ENCODE assay signal across 15 mouse cellular contexts in the genomic region with DNA sequence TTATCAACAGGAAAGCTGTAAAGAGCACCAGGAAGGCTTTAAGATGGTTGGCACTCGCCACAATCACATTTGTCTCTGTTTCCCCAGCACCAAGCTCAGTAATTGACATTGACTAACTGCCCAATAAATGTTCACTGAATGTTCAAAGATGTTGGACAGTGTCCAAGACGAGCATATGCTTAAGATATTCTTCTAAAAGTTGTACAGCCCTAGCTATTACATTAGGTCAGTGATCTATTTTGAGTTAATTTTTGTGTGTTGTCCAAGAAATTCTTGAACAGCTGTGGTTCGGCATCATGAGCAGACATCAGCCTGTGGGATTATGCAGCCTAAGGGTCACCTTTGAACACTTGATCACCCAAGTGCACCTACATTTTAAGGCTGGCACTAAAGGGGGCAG.
DNase-seq lines count a peak whose midpoint lies in the region; ATAC-seq lines count a peak whose summit lies in the region.
"Had no signal": no experiment of that assay in that cellular context is flagged by ENCODE, and none has a peak within 500 bp of the region (broad histone marks: within the 10 kb centered on the region; RNA-seq: fewer than 3 reads in every experiment).

No protein-coding gene starts in this region.

- H3K36me3 ChIP-seq in heart, embryonic 11.5 days (ENCODE audit: control insufficient read depth, insufficient read depth, low read length) = no peaks in the 10 kb centered on the region
- peaks cover 22% of the 10 kb centered on the region for H3K36me3 ChIP-seq in kidney, embryonic 16.5 days (ENCODE audit: insufficient read depth, low read length)
- no peaks in the 10 kb centered on the region for H3K36me3 ChIP-seq in intestine, embryonic 15.5 days
- H3K36me3 ChIP-seq: embryonic facial prominence, embryonic 15.5 days; forebrain, embryonic 12.5 days; liver, embryonic 15.5 days had no signal

- no peak overlapping the region for H3K4me2 ChIP-seq in heart, embryonic 11.5 days
- H3K4me2 ChIP-seq in kidney, embryonic 16.5 days (replicated peaks; ENCODE audit: low read depth, low read length) = no peak overlapping the region
- no peak overlapping the region for H3K4me2 ChIP-seq in intestine, embryonic 15.5 days (replicated peaks)
- H3K4me2 ChIP-seq: embryonic facial prominence, embryonic 15.5 days; forebrain, embryonic 12.5 days; liver, embryonic 15.5 days had no signal

- WGBS in heart, embryonic 11.5 days (ENCODE audit: insufficient replicate concordance) = 62% methylated on average over 3 of the region's 3 CpGs
- 40% methylated on average over 3 of the region's 3 CpGs for WGBS in kidney, embryonic 16.5 days
- WGBS in intestine, embryonic 15.5 days = 32% methylated on average over 3 of the region's 3 CpGs

- peak; percentile 52 to 66 for DNase-seq in heart, adult 18-20 months
- no peak for DNase-seq in kidney, adult 8-10 months
- peak; percentile 34 for DNase-seq in NIH3T3 (ENCODE audit: low read depth)
- no peak for DNase-seq in left cerebral cortex, postnatal 10 days (ENCODE audit: extremely low spot score in 1 of 2, low spot score in 2 of 2)
- no peak for DNase-seq in ovary, postnatal 10 days (ENCODE audit: low spot score)
- DNase-seq: cerebellum, adult 2 months; kidney, postnatal 36 days; right cerebral cortex, postnatal 14 days had no signal

- ATAC-seq in heart, embryonic 11.5 days (replicated peaks; ENCODE audit: insufficient number of reproducible peaks, low FRiP score, low TSS enrichment) = no peak
- no peak for ATAC-seq in kidney, embryonic 16.5 days (ENCODE audit: low FRiP score, low TSS enrichment)
- ATAC-seq in intestine, embryonic 15.5 days = 0 out of 2 replicates have a peak, but pooled peaks have one; percentile 29
- ATAC-seq: midbrain, embryonic 16.5 days had no signal

- no peak overlapping the region for H3K27ac ChIP-seq in heart, embryonic 11.5 days (ENCODE audit: low read depth, low read length)
- peak overlapping the region; percentile 65; the same call in 1 of the 2 replicates for H3K27ac ChIP-seq in kidney, embryonic 16.5 days (ENCODE audit: low read length)
- 0 out of 2 replicates have a peak overlapping the region, but pooled peaks have one; percentile 13 for H3K27ac ChIP-seq in intestine, embryonic 15.5 days
- H3K27ac ChIP-seq: forebrain, embryonic 12.5 days; liver, embryonic 15.5 days had no signal

- no peaks in the 10 kb centered on the region for H3K27me3 ChIP-seq in heart, embryonic 11.5 days (ENCODE audit: control insufficient read depth, insufficient read depth, low read length)
- H3K27me3 ChIP-seq in kidney, embryonic 16.5 days (ENCODE audit: insufficient read depth, low read length) = no peaks in the 10 kb centered on the region
- H3K27me3 ChIP-seq in intestine, embryonic 15.5 days (replicated peaks) = no peaks in the 10 kb centered on the region
- H3K27me3 ChIP-seq: embryonic facial prominence, embryonic 15.5 days; forebrain, embryonic 12.5 days; liver, embryonic 15.5 days had no signal

- H3K4me1 ChIP-seq in heart, embryonic 11.5 days (ENCODE audit: control insufficient read depth, insufficient read depth, low read length) = no peaks in the 10 kb centered on the region
- H3K4me1 ChIP-seq in kidney, embryonic 16.5 days (ENCODE audit: insufficient read depth, low read length) = peaks cover 10% of the 10 kb centered on the region; the same call in 1 of the 2 replicates
- H3K4me1 ChIP-seq in intestine, embryonic 15.5 days (replicated peaks) = peaks cover 23% of the 10 kb centered on the region; the same call in 1 of the 2 replicates
- H3K4me1 ChIP-seq: forebrain, embryonic 12.5 days had no signal

- no peak overlapping the region for H3K9ac ChIP-seq in heart, embryonic 11.5 days (ENCODE audit: low read depth, low read length)
- H3K9ac ChIP-seq in kidney, embryonic 16.5 days (replicated peaks; ENCODE audit: low read length) = no peak overlapping the region
- no peak overlapping the region for H3K9ac ChIP-seq in intestine, embryonic 15.5 days
- H3K9ac ChIP-seq: embryonic facial prominence, embryonic 15.5 days; forebrain, embryonic 12.5 days; liver, embryonic 15.5 days had no signal

- H3K9me3 ChIP-seq in heart, embryonic 11.5 days (replicated peaks; ENCODE audit: control insufficient read depth, low read length) = no peaks in the 10 kb centered on the region
- no peaks in the 10 kb centered on the region; the same call in 1 of the 2 replicates for H3K9me3 ChIP-seq in kidney, embryonic 16.5 days (ENCODE audit: low read length)
- no peaks in the 10 kb centered on the region for H3K9me3 ChIP-seq in intestine, embryonic 15.5 days
- H3K9me3 ChIP-seq: embryonic facial prominence, embryonic 15.5 days; forebrain, embryonic 12.5 days; liver, embryonic 15.5 days had no signal

- no peak overlapping the region for H3K4me3 ChIP-seq in heart, embryonic 11.5 days (ENCODE audit: low read depth, low read length)
- H3K4me3 ChIP-seq in kidney, embryonic 16.5 days (ENCODE audit: low read length) = no peak overlapping the region
- H3K4me3 ChIP-seq in intestine, embryonic 15.5 days (replicated peaks) = no peak overlapping the region
- H3K4me3 ChIP-seq: embryonic facial prominence, embryonic 15.5 days; forebrain, embryonic 12.5 days; liver, embryonic 15.5 days had no signal

- intact Hi-C loops in left cerebral cortex, postnatal 10 days (cut with DNase I) = no loop called here

Comparison
In these comparisons a context has a peak if more than half of its experiments do, and no peak if none do; other contexts are left out.
1. DNase-seq: peak in heart, adult 18-20 months (2 of 2) and NIH3T3 (single experiment); none in kidney, adult 8-10 months (0 of 2), left cerebral cortex, postnatal 10 days (0 of 2) and ovary, postnatal 10 days (single experiment).